Mouse (Mus musculus): ENCODE data around the gene Snrnp25. TPM values are rescaled to one million over a fixed set of nuclear protein-coding genes. Genes with fewer than 3 reads are reported as not detected.

Snrnp25 gene
- 10 to 100 TPM; 11.6 to 15.5 TPM for total RNA-seq (2023)

DNA sequence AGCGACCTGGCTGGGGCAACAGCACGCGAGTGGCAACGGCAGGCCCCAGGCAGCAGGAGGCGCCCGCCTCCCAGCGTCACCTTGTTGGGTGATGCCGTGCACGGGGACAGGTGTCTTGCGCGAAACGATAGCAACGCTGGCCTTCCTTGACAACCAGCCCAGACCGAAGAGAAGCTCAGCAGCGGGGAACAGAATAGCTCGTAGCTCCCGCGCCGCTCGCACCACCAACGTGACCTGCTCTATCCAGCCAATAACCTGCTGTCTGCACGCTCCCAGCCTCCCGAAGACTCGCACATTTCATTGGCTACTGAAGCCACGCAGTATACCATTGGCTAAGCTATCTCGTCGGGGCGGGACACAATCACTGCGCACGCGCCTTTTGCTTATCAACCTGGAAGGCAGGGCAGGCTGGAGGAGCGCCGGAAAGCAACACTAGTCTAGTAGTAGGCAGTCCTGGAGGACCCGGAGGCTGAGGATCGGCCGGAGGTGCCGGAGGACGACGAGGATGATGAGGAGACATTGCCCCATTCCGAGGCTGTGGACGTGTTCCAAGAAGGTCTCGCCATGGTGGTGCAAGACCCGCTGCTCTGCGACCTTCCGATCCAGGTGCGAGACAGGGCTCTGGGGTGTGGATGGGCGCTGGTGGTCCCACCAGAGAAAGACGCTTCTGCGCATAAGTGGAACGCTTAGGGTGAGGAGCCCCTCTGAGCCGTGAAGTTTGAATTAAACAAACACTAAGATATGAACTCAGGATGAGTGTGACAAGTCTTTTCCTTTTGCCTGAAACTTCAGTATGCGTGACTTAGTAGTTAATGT, at the start of gene Snrnp25:
TSS of gene Snrnp25 (plus strand) at position 358 of the 816 bp plus-strand sequence.

DNA sequence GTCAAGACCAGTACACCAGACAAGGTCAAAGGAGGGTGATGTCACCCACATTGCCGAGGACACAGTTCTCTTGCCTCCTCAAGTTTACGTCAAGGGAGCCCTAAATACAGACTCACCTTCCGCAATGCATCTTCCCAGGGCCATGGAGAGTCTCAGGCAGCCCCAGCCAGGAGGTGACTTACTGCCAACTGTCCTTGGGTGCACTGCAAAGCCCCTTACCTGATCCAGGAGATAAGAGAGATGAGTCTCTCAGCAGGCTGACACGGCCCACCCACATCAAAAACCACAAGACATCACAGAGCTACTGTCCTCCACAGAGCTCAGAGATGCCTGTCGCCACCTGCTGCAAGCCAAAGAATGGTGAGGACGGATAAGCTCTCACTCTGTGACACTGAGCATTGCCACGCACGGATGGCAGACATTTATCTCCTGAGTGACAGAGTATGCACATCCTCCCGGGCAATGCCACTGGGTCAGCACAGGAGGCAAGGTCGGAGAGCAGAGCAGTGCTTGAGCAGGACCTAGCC, 5.1 kb upstream of the Snrnp25 start, which contains the start of gene Il9r:
TSS of gene Il9r (minus strand) at position 205 of the 527 bp plus-strand sequence.

DNA sequence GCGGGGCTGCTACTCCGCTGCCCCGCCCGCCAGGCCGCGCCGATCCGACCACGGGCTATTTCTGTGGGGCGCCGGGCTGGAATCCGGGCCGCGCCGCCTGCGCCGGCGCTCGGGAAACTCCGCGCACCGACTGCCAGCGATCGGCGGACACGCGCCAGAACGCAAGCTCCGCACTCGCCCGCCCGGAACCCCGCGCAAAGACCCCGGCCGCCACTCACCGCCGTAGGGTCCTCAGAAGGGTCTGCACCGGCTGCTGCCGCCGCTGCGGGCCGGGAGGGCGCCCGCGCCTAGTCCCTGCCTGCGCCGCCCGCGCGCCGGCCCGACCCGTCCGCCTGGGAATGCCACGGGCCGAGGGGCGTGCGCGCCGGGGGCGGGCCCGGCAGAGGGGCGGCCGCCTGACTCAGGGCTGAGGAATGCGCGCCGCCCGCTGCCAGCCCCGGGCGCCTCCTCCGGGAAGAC, 16.8 kb downstream of the Snrnp25 start, which contains the start of gene Rhbdf1:
TSS of gene Rhbdf1 (minus strand) at position 350 of the 459 bp plus-strand sequence.

DNA sequence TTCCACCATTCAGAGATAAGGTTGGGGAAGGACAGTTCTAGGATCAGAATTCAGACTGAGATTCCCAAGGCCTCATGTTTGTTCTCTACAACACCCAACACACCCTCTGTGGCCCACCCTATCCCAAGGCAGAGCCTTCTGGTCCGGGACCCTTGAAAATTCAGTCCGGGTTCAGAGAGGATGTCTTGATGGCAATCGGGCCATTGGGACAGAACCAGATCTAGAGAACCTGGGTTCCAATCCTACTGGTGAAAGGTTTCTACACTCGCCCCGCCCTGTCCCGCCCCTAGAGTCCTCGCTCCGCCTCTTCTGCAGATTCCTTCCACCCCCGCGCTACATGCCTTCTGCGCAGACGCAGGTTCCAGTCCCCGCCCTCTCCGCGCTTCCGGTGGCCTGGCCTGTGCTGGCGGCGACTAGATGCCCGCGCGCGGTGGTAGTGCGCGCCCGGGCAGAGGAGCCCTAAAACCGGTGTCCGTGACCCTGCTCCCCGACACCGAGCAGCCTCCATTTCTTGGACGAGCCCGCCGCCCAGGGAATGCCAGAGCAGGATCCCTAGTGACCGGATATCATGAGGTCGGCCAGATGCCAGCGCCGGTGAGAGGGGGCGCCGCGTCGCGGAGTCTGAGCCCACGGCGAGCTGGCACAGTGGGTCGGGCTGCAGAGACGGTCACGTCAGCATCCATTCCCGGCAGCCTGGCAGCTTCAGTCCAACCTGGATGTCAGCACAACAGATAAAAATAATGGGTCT, 21.1 kb downstream of the Snrnp25 start, which contains the start of gene Mpg:
TSS of gene Mpg (plus strand) at position 382 of the 748 bp plus-strand sequence.

Other genes starting within 250 kb of the Snrnp25 start
- gene 4930524B15Rik, start 239.8 kb upstream of the Snrnp25 start, total RNA-seq (2023), result not detected
- 100 to 1,000 TPM; 163 to 164 TPM for gene Nsg2, start 205.0 kb upstream of the Snrnp25 start, total RNA-seq (2023)
- 1 to 10 TPM in 1 of 2 experiments, under 1 TPM in 1; 0.68 to 3.4 TPM for gene Il9r, start 5.1 kb upstream of the Snrnp25 start, total RNA-seq (2023)
- 1 to 10 TPM; 1.1 to 3.3 TPM for gene Rhbdf1, start 16.9 kb downstream of the Snrnp25 start, total RNA-seq (2023)
- gene Mpg, start 21.1 kb downstream of the Snrnp25 start, total RNA-seq (2023), result 10 to 100 TPM; 26.6 to 26.7 TPM
- gene Nprl3, start 62.3 kb downstream of the Snrnp25 start, total RNA-seq (2023), result 10 to 100 TPM; 60.4 to 65.6 TPM
- gene Hba-x, start 71.0 kb downstream of the Snrnp25 start, total RNA-seq (2023), result not detected
- gene Hba-a1, start 78.1 kb downstream of the Snrnp25 start, total RNA-seq (2023), result 10 to 100 TPM; 19.0 to 64.4 TPM
- not detected for gene Hbq1b, start 81.5 kb downstream of the Snrnp25 start, total RNA-seq (2023)
- 10 to 100 TPM; 10.9 to 33.4 TPM for gene Hba-a2, start 91.1 kb downstream of the Snrnp25 start, total RNA-seq (2023)
- not detected for gene Hbq1a, start 94.7 kb downstream of the Snrnp25 start, total RNA-seq (2023)
- gene Sh3pxd2b, start 142.4 kb downstream of the Snrnp25 start, total RNA-seq (2023), result under 1 TPM in 1 of 2 experiments, not detected in 1; 0.20 TPM
- 1 to 10 TPM; 4.3 to 4.9 TPM for gene Ubtd2, start 250.0 kb downstream of the Snrnp25 start, total RNA-seq (2023)